Mouse (Mus musculus): ENCODE results near the gene Actb.

GRCm38 (mm10) chr5:142902506-142903314, 3.8 kb downstream of the Actb start:
- TF ChIP-seq CTCF (IDR thresholded peaks at IDR 0.05 in 2 of 3, conservative IDR thresholded peaks at IDR 0.05 in 1 of 3; ENCODE audit: control insufficient read depth in 1 of 3, insufficient read depth in 1 of 3, low read depth in 2 of 3, low read length in 3 of 3, poor library complexity in 1 of 3, severe bottlenecking in 1 of 3) (no peak), POLR2A (IDR thresholded peaks at IDR 0.05; ENCODE audit: control insufficient read depth in 1 of 2, insufficient read depth in 1 of 2, low read depth in 1 of 2, low read length in 2 of 2, poor library complexity in 1 of 2) (peak in 1 of 2 experiments; percentile 70; a peak in 2 of 4 replicates)

Measured in MEL (cell line).